Mouse (Mus musculus): ENCODE measurements around the gene D17H6S53E. TPM values are rescaled to one million over a fixed set of nuclear protein-coding genes. Genes with fewer than 3 reads are reported as not detected.

Gene D17H6S53E
- total RNA-seq, 1 experiment: 11.2 TPM

GRCm38 (mm10) chr17:35125081-35125480, 1.1 kb upstream of the D17H6S53E start:
- in situ Hi-C loops (cut with MboI; ENCODE audit: low sequenced_read_pairs in 2 of 2, unreplicated experiment in 2 of 2): no loop called here
- no peak for DNase-seq (ENCODE audit: low read depth, low spot score)
- Histone ChIP-seq H3K4me1 (ENCODE audit: control insufficient read depth in 2 of 2, insufficient read depth in 2 of 2, low read length in 2 of 2, poor library complexity in 1 of 2) (peaks cover 0 to 4% of the 10 kb centered on the region in 2 experiments; a peak in 1 of 4 replicates), H3K36me3 (ENCODE audit: control insufficient read depth, insufficient read depth, low read length, poor library complexity, severe bottlenecking) (peaks cover 10% of the 10 kb centered on the region; the same call in 1 of the 2 replicates), H3K27ac (ENCODE audit: insufficient read depth, low read depth, low read length, poor library complexity, severe bottlenecking) (no peak overlapping the region), H3K4me3 (ENCODE audit: insufficient read depth in 1 of 2, low read depth in 1 of 2, low read length in 2 of 2, poor library complexity in 1 of 2, severe bottlenecking in 1 of 2) (no peak overlapping the region), H3K9me3 (ENCODE audit: control insufficient read depth, insufficient read depth, low read depth, low read length) (no peaks in the 10 kb centered on the region), H3K9ac (ENCODE audit: insufficient read depth, low read depth, low read length, poor library complexity, severe bottlenecking) (no peak overlapping the region)
- TF ChIP-seq CHD2 (IDR thresholded peaks at IDR 0.05; ENCODE audit: low read depth, low read length) (no peak), HCFC1 (IDR thresholded peaks at IDR 0.05; ENCODE audit: borderline replicate concordance, insufficient read depth, low read length) (no peak), MAFK (IDR thresholded peaks at IDR 0.05; ENCODE audit: insufficient read depth, low read depth, low read length) (no peak), ZNF384 (IDR thresholded peaks at IDR 0.05; ENCODE audit: low read depth, low read length) (no peak), ZC3H11A (IDR thresholded peaks at IDR 0.05; ENCODE audit: borderline replicate concordance, low read depth, low read length) (no peak)

- DNase-seq (ENCODE audit: low read depth, low spot score): no peak
- Histone ChIP-seq H3K4me3 (ENCODE audit: insufficient read depth in 1 of 2, low read depth in 1 of 2, low read length in 2 of 2, poor library complexity in 1 of 2, severe bottlenecking in 1 of 2) (peak overlapping the region in 1 of 2 experiments; percentile 76; a peak in 1 of 4 replicates), H3K9me3 (ENCODE audit: control insufficient read depth, insufficient read depth, low read depth, low read length) (no peaks in the 10 kb centered on the region), H3K9ac (ENCODE audit: insufficient read depth, low read depth, low read length, poor library complexity, severe bottlenecking) (no peak overlapping the region), H3K4me1 (ENCODE audit: control insufficient read depth in 2 of 2, insufficient read depth in 2 of 2, low read length in 2 of 2, poor library complexity in 1 of 2) (peaks cover 0 to 4% of the 10 kb centered on the region in 2 experiments; a peak in 1 of 4 replicates), H3K36me3 (ENCODE audit: control insufficient read depth, insufficient read depth, low read length, poor library complexity, severe bottlenecking) (peaks cover 10% of the 10 kb centered on the region; the same call in 1 of the 2 replicates), H3K27ac (ENCODE audit: insufficient read depth, low read depth, low read length, poor library complexity, severe bottlenecking) (no peak overlapping the region)
- in situ Hi-C loops (cut with MboI; ENCODE audit: low sequenced_read_pairs in 2 of 2, unreplicated experiment in 2 of 2): no loop called here
- TF ChIP-seq HCFC1 (IDR thresholded peaks at IDR 0.05; ENCODE audit: borderline replicate concordance, insufficient read depth, low read length) (no peak), ZC3H11A (IDR thresholded peaks at IDR 0.05; ENCODE audit: borderline replicate concordance, low read depth, low read length) (no peak), ZNF384 (IDR thresholded peaks at IDR 0.05; ENCODE audit: low read depth, low read length) (no peak), MAFK (IDR thresholded peaks at IDR 0.05; ENCODE audit: insufficient read depth, low read depth, low read length) (no peak), CHD2 (IDR thresholded peaks at IDR 0.05; ENCODE audit: low read depth, low read length) (no peak)
These were observed 595 bp upstream of the D17H6S53E start for GRCm38 (mm10) chr17:35125578-35125977.

GRCm38 (mm10) chr17:35127017-35127416, 844 bp downstream of the D17H6S53E start:
- in situ Hi-C loops (cut with MboI; ENCODE audit: low sequenced_read_pairs in 2 of 2, unreplicated experiment in 2 of 2): no loop called here
- no peak for DNase-seq (ENCODE audit: low read depth, low spot score)
- TF ChIP-seq ZC3H11A (IDR thresholded peaks at IDR 0.05; ENCODE audit: borderline replicate concordance, low read depth, low read length): no peak
- TF ChIP-seq MAFK (IDR thresholded peaks at IDR 0.05; ENCODE audit: insufficient read depth, low read depth, low read length): no peak
- no peak for TF ChIP-seq ZNF384 (IDR thresholded peaks at IDR 0.05; ENCODE audit: low read depth, low read length)
- TF ChIP-seq CHD2 (IDR thresholded peaks at IDR 0.05; ENCODE audit: low read depth, low read length): no peak
- TF ChIP-seq HCFC1 (IDR thresholded peaks at IDR 0.05; ENCODE audit: borderline replicate concordance, insufficient read depth, low read length): no peak
- Histone ChIP-seq H3K9ac (ENCODE audit: insufficient read depth, low read depth, low read length, poor library complexity, severe bottlenecking) (no peak overlapping the region), H3K36me3 (ENCODE audit: control insufficient read depth, insufficient read depth, low read length, poor library complexity, severe bottlenecking) (peaks cover 10% of the 10 kb centered on the region; the same call in 1 of the 2 replicates), H3K4me3 (ENCODE audit: insufficient read depth in 1 of 2, low read depth in 1 of 2, low read length in 2 of 2, poor library complexity in 1 of 2, severe bottlenecking in 1 of 2) (0 out of 4 replicates have a peak overlapping the region, but pooled peaks of 1 of the 2 experiments have one; percentile 76), H3K4me1 (ENCODE audit: control insufficient read depth in 2 of 2, insufficient read depth in 2 of 2, low read length in 2 of 2, poor library complexity in 1 of 2) (peaks cover 2 to 4% of the 10 kb centered on the region in 2 experiments; a peak in 2 of 4 replicates), H3K9me3 (ENCODE audit: control insufficient read depth, insufficient read depth, low read depth, low read length) (no peaks in the 10 kb centered on the region), H3K27ac (ENCODE audit: insufficient read depth, low read depth, low read length, poor library complexity, severe bottlenecking) (no peak overlapping the region)

- peaks cover 2% of the 10 kb centered on the region in 2 experiments; a peak in 1 of 4 replicates for H3K4me1 ChIP-seq (ENCODE audit: control insufficient read depth in 2 of 2, insufficient read depth in 2 of 2, low read length in 2 of 2, poor library complexity in 1 of 2)
- TF ChIP-seq CHD2 (IDR thresholded peaks at IDR 0.05; ENCODE audit: low read depth, low read length) (no peak), ZNF384 (IDR thresholded peaks at IDR 0.05; ENCODE audit: low read depth, low read length) (no peak), ZC3H11A (IDR thresholded peaks at IDR 0.05; ENCODE audit: borderline replicate concordance, low read depth, low read length) (no peak), MAFK (IDR thresholded peaks at IDR 0.05; ENCODE audit: insufficient read depth, low read depth, low read length) (no peak), HCFC1 (IDR thresholded peaks at IDR 0.05; ENCODE audit: borderline replicate concordance, insufficient read depth, low read length) (no peak)
- in situ Hi-C loops (cut with MboI; ENCODE audit: low sequenced_read_pairs in 2 of 2, unreplicated experiment in 2 of 2): no loop called here
- H3K27ac ChIP-seq (ENCODE audit: insufficient read depth, low read depth, low read length, poor library complexity, severe bottlenecking): no peak overlapping the region
- H3K9me3 ChIP-seq (ENCODE audit: control insufficient read depth, insufficient read depth, low read depth, low read length): no peaks in the 10 kb centered on the region
- no peak overlapping the region for H3K4me3 ChIP-seq (ENCODE audit: insufficient read depth in 1 of 2, low read depth in 1 of 2, low read length in 2 of 2, poor library complexity in 1 of 2, severe bottlenecking in 1 of 2)
- no peak overlapping the region for H3K9ac ChIP-seq (ENCODE audit: insufficient read depth, low read depth, low read length, poor library complexity, severe bottlenecking)
- H3K36me3 ChIP-seq (ENCODE audit: control insufficient read depth, insufficient read depth, low read length, poor library complexity, severe bottlenecking): peaks cover 5% of the 10 kb centered on the region; the same call in 1 of the 2 replicates
- DNase-seq (ENCODE audit: low read depth, low spot score): no peak
These were observed 2.8 kb downstream of the D17H6S53E start for GRCm38 (mm10) chr17:35128996-35129395.

All from ES-E14 (cell line).